Mouse (Mus musculus) erythroblast, adult 5-6 weeks (primary cell): ENCODE data around the gene Myo5a. TPM values are rescaled to one million over a fixed set of nuclear protein-coding genes. Genes with fewer than 3 reads are reported as not detected.

ENCODE experiments used
- ATAC-seq: replicated peaks from 2 replicates; pipeline ENCODE4 v1.8.0; 2016; ENCODE audit warnings: moderate number of reproducible peaks, mild to moderate bottlenecking, moderate TSS enrichment, inconsistent platforms; ENCODE audit not compliant: poor library complexity, low FRiP score, severe bottlenecking
- total RNA-seq, 2 experiments: library from RNA; stranded (forward) in 1 of 2; stranded (reverse) in 1 of 2; fragments of 150-400 nt in 1 of 2; fragments of 200-764, 138-1000 nt in 1 of 2; gene quantifications; 2 replicates each; pipeline versions ENCODE4 v1.2.3 to v1.2.4; 2015 to 2017; ENCODE audit warnings: low replicate concordance in 2 of 2

Gene Myo5a
- total RNA-seq (2015; ENCODE audit: low replicate concordance) (9.8 and 25.1 TPM in 2 replicates), total RNA-seq (2017; ENCODE audit: low replicate concordance) (18.3 and 27.9 TPM in 2 replicates)

GRCm38 (mm10) chr9:75070457-75071028, at the start of gene Myo5a:
Myo5a (plus strand) TSS chr9:75071015.
- peak; percentile 29; the same call in 1 of the 2 replicates for ATAC-seq

- ATAC-seq, result no peak
Observed at GRCm38 (mm10) chr9:75022546-75022945, 48.3 kb upstream of the Myo5a start.

- no peak for ATAC-seq
Observed at GRCm38 (mm10) chr9:75023150-75023894, 47.5 kb upstream of the Myo5a start.

GRCm38 (mm10) chr9:75024089-75024488, 46.7 kb upstream of the Myo5a start:
- ATAC-seq, result no peak

GRCm38 (mm10) chr9:75025689-75026088, 45.1 kb upstream of the Myo5a start:
- no peak; the same call in 1 of the 2 replicates for ATAC-seq

- ATAC-seq, result no peak
Observed at GRCm38 (mm10) chr9:75032408-75032807, 38.4 kb upstream of the Myo5a start.

GRCm38 (mm10) chr9:75033141-75033540, 37.7 kb upstream of the Myo5a start:
- no peak for ATAC-seq

- ATAC-seq, result no peak
Observed at GRCm38 (mm10) chr9:75034691-75035090, 36.1 kb upstream of the Myo5a start.

GRCm38 (mm10) chr9:75035944-75036343, 34.9 kb upstream of the Myo5a start:
- ATAC-seq, result no peak

- ATAC-seq, result peak; percentile 75
Observed at GRCm38 (mm10) chr9:75037451-75038356, 33.1 kb upstream of the Myo5a start, which contains the start of gene Arpp19. Arpp19 (plus strand) TSS chr9:75037614.

- ATAC-seq, result peak; percentile 68
Observed at GRCm38 (mm10) chr9:75038357-75038688, 32.5 kb upstream of the Myo5a start.

GRCm38 (mm10) chr9:75040566-75040965, 30.2 kb upstream of the Myo5a start:
- no peak for ATAC-seq

GRCm38 (mm10) chr9:75041840-75042525, 28.8 kb upstream of the Myo5a start:
- ATAC-seq, result no peak

- no peak for ATAC-seq
Observed at GRCm38 (mm10) chr9:75043191-75043590, 27.6 kb upstream of the Myo5a start.

GRCm38 (mm10) chr9:75047079-75047478, 23.7 kb upstream of the Myo5a start:
- no peak for ATAC-seq

- no peak for ATAC-seq
Observed at GRCm38 (mm10) chr9:75049100-75049499, 21.7 kb upstream of the Myo5a start.

- ATAC-seq, result peak; percentile 84
Observed at GRCm38 (mm10) chr9:75050003-75050402, 20.8 kb upstream of the Myo5a start.

- ATAC-seq, result no peak
Observed at GRCm38 (mm10) chr9:75051841-75052240, 19.0 kb upstream of the Myo5a start.

- no peak for ATAC-seq
Observed at GRCm38 (mm10) chr9:75055046-75055445, 15.8 kb upstream of the Myo5a start.
